Mouse (Mus musculus) sigmoid colon, adult 10 weeks (tissue): ENCODE data around the gene Gtse1. TPM values are rescaled to one million over a fixed set of nuclear protein-coding genes. Genes with fewer than 3 reads are reported as not detected.

Source experiments
- polyA plus RNA-seq: library from polyadenylated mRNA; stranded (reverse); fragments of 350-450 nt; fragmentation: Illumina TruSeq; extraction: RNeasy Lipid Tissue Mini Kit (QIAGEN cat#74804); gene quantifications from one replicate; pipeline ENCODE4 v1.2.3, GENCODE M21; 2014; ENCODE audit warnings: low read depth, low replicate concordance

The Gtse1 gene
- polyA plus RNA-seq: not detected

GRCm38 (mm10) chr15:85859490-85860031 lies at the start of gene Gtse1:
Gene Gtse1 (plus strand): TSS chr15:85859745.

DNA sequence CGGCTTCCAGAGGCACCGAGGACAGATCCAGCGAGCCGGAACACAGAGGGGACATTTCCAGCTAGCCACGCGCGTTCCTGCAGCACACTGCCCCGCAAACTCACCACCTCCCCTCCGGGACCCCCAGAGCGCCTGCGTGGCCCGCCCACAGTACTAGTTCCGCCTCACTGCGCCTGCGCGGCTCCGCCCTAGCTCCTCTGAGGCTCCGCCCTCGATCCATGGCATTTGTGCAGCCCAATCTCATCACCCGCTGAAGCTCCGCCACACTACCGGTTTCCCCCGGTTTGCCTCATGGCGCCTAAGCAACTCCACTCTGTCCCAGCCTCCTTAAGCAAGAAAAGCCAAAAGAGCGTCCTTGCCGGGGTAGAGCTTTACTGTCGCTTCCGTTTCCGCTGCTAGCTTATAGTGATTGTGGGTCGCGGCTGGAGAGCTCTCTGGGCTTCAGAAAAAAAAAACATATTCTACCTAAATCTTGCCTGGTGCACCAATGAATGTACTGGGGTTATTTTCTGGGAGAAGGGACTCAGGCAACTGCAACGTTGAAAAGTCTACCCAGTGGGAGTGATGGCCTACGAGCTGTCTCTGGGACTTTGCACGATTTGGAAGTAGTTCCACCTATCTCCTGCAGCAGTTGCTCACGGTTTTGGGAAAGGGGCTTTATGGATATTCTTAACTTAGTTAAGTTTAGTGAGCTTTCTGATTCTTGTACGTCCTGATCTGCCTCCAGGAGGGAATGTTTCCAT lies 47.8 kb upstream of the Gtse1 start, which contains the start of gene Cdpf1:
Gene Cdpf1 (minus strand): TSS at position 163 of the 743 bp plus-strand sequence.

GRCm38 (mm10) chr15:85821203-85822010 lies 38.1 kb upstream of the Gtse1 start, which contains the start of gene Pkdrej:
Gene Pkdrej (minus strand): TSS chr15:85821734.

GRCm38 (mm10) chr15:85831954-85832590 lies 27.5 kb upstream of the Gtse1 start, which contains the start of gene Ttc38:
Gene Ttc38 (plus strand): TSS chr15:85832306.

GRCm38 (mm10) chr15:85878848-85879497 lies 19.4 kb downstream of the Gtse1 start, which contains the start of gene Trmu:
Gene Trmu (plus strand): TSS chr15:85879312.

Other genes starting within 250 kb of the Gtse1 start
- gene Ppara, start 124.8 kb upstream of the Gtse1 start, polyA plus RNA-seq: 3.3 TPM
- gene Cdpf1, start 48.0 kb upstream of the Gtse1 start, polyA plus RNA-seq: 4.0 TPM
- gene Pkdrej, start 38.0 kb upstream of the Gtse1 start, polyA plus RNA-seq: 0.63 TPM
- gene Ttc38, start 27.4 kb upstream of the Gtse1 start, polyA plus RNA-seq: 16.7 TPM
- gene Trmu, start 19.6 kb downstream of the Gtse1 start, polyA plus RNA-seq: 11.0 TPM
- 1.8 TPM for gene Celsr1, start 174.0 kb downstream of the Gtse1 start, polyA plus RNA-seq
- 4.2 TPM for gene Gramd4, start 197.9 kb downstream of the Gtse1 start, polyA plus RNA-seq